24 mouse cellular contexts compared by ENCODE assay signal in the genomic region with DNA sequence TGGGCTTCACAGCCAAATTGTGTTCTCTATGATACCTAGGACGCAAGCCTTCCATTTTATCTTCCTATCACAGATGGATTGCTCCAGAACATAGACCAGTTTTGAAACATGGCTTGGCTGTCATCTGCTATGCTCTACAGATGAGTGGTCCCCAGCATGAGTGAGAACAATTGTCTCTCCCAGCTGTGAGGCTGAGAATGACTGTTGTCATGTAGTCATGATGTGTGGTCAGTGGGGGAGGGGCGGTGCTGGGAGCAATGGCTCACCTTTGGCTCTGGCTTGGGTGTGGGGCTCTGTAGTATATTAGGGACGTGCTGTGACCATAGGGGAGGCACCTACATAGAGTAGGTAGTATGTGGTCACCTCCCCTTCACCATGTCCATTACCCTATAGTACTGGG.
"Had no signal": no experiment of that assay in that cellular context is flagged by ENCODE, and none has a peak within 500 bp of the region (broad histone marks: within the 10 kb centered on the region; RNA-seq: fewer than 3 reads in every experiment).

No protein-coding gene starts in this region.

- H3K27ac ChIP-seq: gastrocnemius, adult 2 months; heart, embryonic 10.5 days; hindbrain, embryonic 10.5 days; hindbrain, embryonic 12.5 days; hindbrain, embryonic 14.5 days; kidney, embryonic 15.5 days; kidney, postnatal 0 days; limb, embryonic 13.5 days; limb, embryonic 15.5 days; liver, embryonic 12.5 days had no signal

- DNase-seq: gastrocnemius, adult 2 months; gastrocnemius, postnatal 10 days; gastrocnemius, postnatal 25 days; heart, adult 18-20 months; heart, postnatal 10 days; heart, postnatal 4 days; kidney, adult 11 months; kidney, adult 2 months; kidney, adult 9 months; kidney, postnatal 14 days; kidney, postnatal 36 days; layer of hippocampus, adult 9-11 months; layer of hippocampus, postnatal 36 days; left cerebral cortex, postnatal 4 days had no signal

- H3K4me3 ChIP-seq: gastrocnemius, adult 2 months; heart, embryonic 10.5 days; heart, embryonic 12.5 days; hindbrain, embryonic 10.5 days; hindbrain, embryonic 12.5 days; kidney, embryonic 15.5 days; limb, embryonic 13.5 days; limb, embryonic 15.5 days; liver, embryonic 12.5 days had no signal
